ENCODE assay signal across 17 mouse cellular contexts in the genomic region with DNA sequence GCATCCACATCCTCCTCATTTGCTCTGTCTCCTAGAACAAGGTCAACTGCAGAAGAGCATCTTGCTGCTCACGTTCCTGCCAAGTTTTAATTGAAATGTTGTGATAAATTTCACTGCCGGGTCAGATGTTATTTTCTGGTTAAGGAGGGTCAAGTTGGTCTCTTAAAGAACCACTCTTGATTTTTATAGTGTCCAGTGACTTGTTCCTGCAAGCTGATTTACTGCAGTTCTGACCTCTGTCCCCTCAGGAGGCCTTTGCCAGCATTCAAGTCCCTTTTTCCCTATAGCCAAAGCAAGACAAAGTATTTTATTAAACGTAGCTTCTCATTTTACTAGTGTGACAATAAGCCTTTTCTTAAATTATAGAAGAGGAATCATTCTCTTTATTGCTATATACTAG.
"Had no signal": no experiment of that assay in that cellular context is flagged by ENCODE, and none has a peak within 500 bp of the region (broad histone marks: within the 10 kb centered on the region; RNA-seq: fewer than 3 reads in every experiment).

No protein-coding gene starts in this region.

- H3K27ac ChIP-seq: left cerebral cortex, adult 2 months; liver, embryonic 13.5 days; macrophage; midbrain, embryonic 10.5 days; midbrain, embryonic 13.5 days; neural tube, embryonic 13.5 days; stomach, embryonic 15.5 days had no signal

- H3K36me3 ChIP-seq: liver, embryonic 13.5 days; midbrain, embryonic 10.5 days; midbrain, embryonic 13.5 days; neural tube, embryonic 13.5 days; stomach, embryonic 15.5 days had no signal

- H3K4me3 ChIP-seq: left cerebral cortex, adult 2 months; liver, embryonic 13.5 days; midbrain, embryonic 10.5 days; midbrain, embryonic 13.5 days; myocyte; neural tube, embryonic 13.5 days; stomach, embryonic 15.5 days had no signal

- H3K9me3 ChIP-seq: liver, embryonic 13.5 days; midbrain, embryonic 10.5 days; midbrain, embryonic 13.5 days; neural tube, embryonic 13.5 days; stomach, embryonic 15.5 days had no signal

- H3K4me2 ChIP-seq: liver, embryonic 13.5 days; midbrain, embryonic 13.5 days; neural tube, embryonic 13.5 days; stomach, embryonic 15.5 days had no signal

- H3K9ac ChIP-seq: liver, embryonic 13.5 days; midbrain, embryonic 13.5 days; neural tube, embryonic 13.5 days; stomach, embryonic 15.5 days had no signal

- H3K27me3 ChIP-seq: liver, embryonic 13.5 days; midbrain, embryonic 13.5 days; stomach, embryonic 15.5 days had no signal

- DNase-seq: kidney, adult 8-10 months; layer of hippocampus, postnatal 36 days; liver, embryonic 13.5 days; lung, adult 2 months; retina, postnatal 1 day; right cerebral cortex, postnatal 25 days; spleen, adult 18-20 months; thymus, postnatal 25 days had no signal

- H3K4me1 ChIP-seq: liver, embryonic 13.5 days; midbrain, embryonic 10.5 days; midbrain, embryonic 13.5 days; neural tube, embryonic 13.5 days; stomach, embryonic 15.5 days had no signal

- ATAC-seq: intestine, postnatal 0 days; midbrain, embryonic 13.5 days; midbrain, embryonic 16.5 days had no signal
